Mouse (Mus musculus) monocyte, adult 59 days (primary cell): Measurements from ENCODE around the gene Ppp1r3g. TPM values are rescaled to one million over a fixed set of nuclear protein-coding genes. Genes with fewer than 3 reads are reported as not detected.

ENCODE experiments used
- total RNA-seq, 2 experiments: library from RNA; stranded (reverse); gene quantifications; one replicate each; pipeline ENCODE4 v1.2.4; 2023

Gene Ppp1r3g
- total RNA-seq: not detected

DNA sequence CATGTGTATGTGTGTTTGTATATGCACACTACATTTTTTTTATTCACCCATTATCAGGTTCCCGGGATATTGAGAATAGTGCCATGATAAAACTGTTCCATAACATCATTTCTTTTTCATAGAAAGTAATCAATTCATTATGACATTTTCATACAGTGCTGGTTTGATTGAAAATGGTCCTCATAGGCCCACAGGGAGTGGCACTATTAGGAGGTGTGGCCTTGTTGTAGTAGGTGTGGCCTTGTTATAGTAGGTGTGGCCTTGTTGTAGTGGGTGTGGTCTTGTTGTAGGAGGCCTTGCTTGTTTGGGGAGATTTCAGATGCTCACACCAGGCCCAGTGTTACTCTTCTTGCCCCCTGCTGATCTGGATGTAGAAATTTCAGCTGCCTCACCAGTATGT, at the start of gene Ppp1r3g:
Gene Ppp1r3g, plus strand, starts transcription at position 301 of the 400 bp plus-strand sequence.

Other genes starting within 250 kb of the Ppp1r3g start
- 1 to 10 TPM; 3.9 to 4.4 TPM for gene Rpp40, start 52.5 kb upstream of the Ppp1r3g start, total RNA-seq
- 10 to 100 TPM; 35.7 to 39.2 TPM for gene Fars2, start 158.6 kb downstream of the Ppp1r3g start, total RNA-seq
- 1 to 10 TPM; 6.0 to 7.1 TPM for gene Lyrm4, start 158.7 kb downstream of the Ppp1r3g start, total RNA-seq